In genomic region chr1:132990733-132991132, GRCm38 (mm10) we compare ENCODE assay signal across 20 mouse cellular contexts. TPM values are rescaled to one million over a fixed set of nuclear protein-coding genes. Genes with fewer than 3 reads are reported as not detected.
DNase-seq lines count a peak whose midpoint lies in the region; ATAC-seq and TF ChIP-seq lines count a peak whose summit lies in the region.
"Had no signal": no experiment of that assay in that cellular context is flagged by ENCODE, and none has a peak within 500 bp of the region (broad histone marks: within the 10 kb centered on the region; RNA-seq: fewer than 3 reads in every experiment).

No protein-coding gene starts in this region.

- in situ Hi-C loops in CH12.LX (cut with MboI; ENCODE audit: low pct_ligation_motif_present, low pct_unique_long_range_greater_than_20kb, low sequenced_read_pairs): no loop called here

- H3ac ChIP-seq in myocyte (ENCODE audit: control insufficient read depth, insufficient read length): no peak overlapping the region

- H3K79me2 ChIP-seq in CH12.LX (replicated peaks; ENCODE audit: control insufficient read depth, extremely low read depth, insufficient read depth, poor library complexity, severe bottlenecking) (peaks cover 16% of the 10 kb centered on the region), myocyte (ENCODE audit: control insufficient read depth, insufficient read depth) (no peaks in the 10 kb centered on the region)

- WGBS in heart, embryonic 12.5 days: 95% methylated on average over 3 of the region's 3 CpGs

- 0 out of 2 replicates have a peak, but pooled peaks have one; percentile 28 for TF ChIP-seq POLR2A in CH12.LX (IDR thresholded peaks at IDR 0.05; ENCODE audit: low read depth, low read length)
- TF ChIP-seq POLR2A in myocyte (IDR thresholded peaks at IDR 0.05; ENCODE audit: insufficient read length, low read depth): no peak

- no peak for TF ChIP-seq EP300 in CH12.LX (IDR thresholded peaks at IDR 0.05; ENCODE audit: low read length)

- peak; percentile 45 for DNase-seq in heart, adult 11 months
- no peak for DNase-seq in CH12.LX (ENCODE audit: extremely low read depth)
- no peak for DNase-seq in gastrocnemius, postnatal 10 days
- DNase-seq: adrenal gland, adult 2 months; adrenal gland, postnatal 10 days; adrenal gland, postnatal 25 days; B cell, adult 2 months; cerebellum, adult 11-12 months; cerebellum, adult 2 months; cerebellum, adult 9-10 months; cerebellum, postnatal 10 days; cerebellum, postnatal 25 days; forebrain, postnatal 0 days had no signal

- H3K9me3 ChIP-seq in heart, embryonic 12.5 days (replicated peaks): no peaks in the 10 kb centered on the region
- H3K9me3 ChIP-seq in CH12.LX (replicated peaks; ENCODE audit: low read length): no peaks in the 10 kb centered on the region
- H3K9me3 ChIP-seq: embryonic facial prominence, embryonic 10.5 days; embryonic facial prominence, embryonic 12.5 days; forebrain, embryonic 13.5 days; forebrain, embryonic 15.5 days had no signal

- no peak for TF ChIP-seq RAD21 in CH12.LX (IDR thresholded peaks at IDR 0.05; ENCODE audit: low read depth, low read length)

- H3K4me2 ChIP-seq in heart, embryonic 12.5 days: no peak overlapping the region
- H3K4me2 ChIP-seq in CH12.LX (ENCODE audit: insufficient read depth, low read depth, poor library complexity, severe bottlenecking) (no peak overlapping the region), myocyte (ENCODE audit: low read depth) (no peak overlapping the region)
- H3K4me2 ChIP-seq: embryonic facial prominence, embryonic 12.5 days; forebrain, embryonic 13.5 days; forebrain, embryonic 15.5 days had no signal

- H3K4me1 ChIP-seq in heart, embryonic 12.5 days (replicated peaks): peaks cover 3% of the 10 kb centered on the region; the same call in 1 of the 2 replicates
- H3K4me1 ChIP-seq in CH12.LX (ENCODE audit: control insufficient read depth in 1 of 2, insufficient read depth in 2 of 2): peaks cover 0 to 24% of the 10 kb centered on the region in 2 experiments; a peak in 2 of 4 replicates
- H3K4me1 ChIP-seq: embryonic facial prominence, embryonic 10.5 days; embryonic facial prominence, embryonic 12.5 days; forebrain, embryonic 13.5 days; forebrain, embryonic 15.5 days had no signal

- no peaks in the 10 kb centered on the region for H3K27me3 ChIP-seq in heart, embryonic 12.5 days (replicated peaks)
- no peaks in the 10 kb centered on the region for H3K27me3 ChIP-seq in CH12.LX (replicated peaks)
- no peaks in the 10 kb centered on the region for H3K27me3 ChIP-seq in myocyte (ENCODE audit: control insufficient read depth, insufficient read depth, insufficient read length)
- H3K27me3 ChIP-seq: embryonic facial prominence, embryonic 12.5 days; forebrain, embryonic 13.5 days; forebrain, embryonic 15.5 days had no signal

- dilution Hi-C loops in CH12.LX (cut with MboI; ENCODE audit: extremely low pct_ligation_motif_present, extremely low pct_unique_long_range_greater_than_20kb, low sequenced_read_pairs): no loop called here

- H3K9ac ChIP-seq in heart, embryonic 12.5 days: no peak overlapping the region
- H3K9ac ChIP-seq in CH12.LX (ENCODE audit: insufficient read depth, low read depth): no peak overlapping the region
- H3K9ac ChIP-seq: embryonic facial prominence, embryonic 12.5 days; forebrain, embryonic 13.5 days; forebrain, embryonic 15.5 days; forebrain, postnatal 0 days had no signal

- no peak overlapping the region for H3K27ac ChIP-seq in heart, embryonic 12.5 days (ENCODE audit: poor library complexity, severe bottlenecking)
- no peak overlapping the region for H3K27ac ChIP-seq in CH12.LX (ENCODE audit: insufficient read depth, low read depth)
- H3K27ac ChIP-seq: embryonic facial prominence, embryonic 10.5 days; embryonic facial prominence, embryonic 12.5 days; forebrain, embryonic 13.5 days; forebrain, embryonic 15.5 days had no signal

- no peak overlapping the region for H3K4me3 ChIP-seq in heart, embryonic 12.5 days
- H3K4me3 ChIP-seq in CH12.LX (replicated peaks in 1 of 3; ENCODE audit: low read depth in 2 of 3, low read length in 2 of 3, poor library complexity in 1 of 3) (no peak overlapping the region), myocyte (no peak overlapping the region)
- H3K4me3 ChIP-seq: embryonic facial prominence, embryonic 10.5 days; embryonic facial prominence, embryonic 12.5 days; forebrain, embryonic 13.5 days; forebrain, embryonic 15.5 days had no signal

- peaks cover 77% of the 10 kb centered on the region for H3K36me3 ChIP-seq in heart, embryonic 12.5 days
- peaks cover 81 to 87% of the 10 kb centered on the region in 2 experiments for H3K36me3 ChIP-seq in CH12.LX (replicated peaks in 1 of 2; ENCODE audit: control insufficient read depth in 1 of 2, insufficient read depth in 1 of 2, low read length in 1 of 2)
- peaks cover 54% of the 10 kb centered on the region for H3K36me3 ChIP-seq in myocyte (ENCODE audit: control insufficient read depth, insufficient read depth)

- TF ChIP-seq CTCF in CH12.LX (conservative IDR thresholded peaks at IDR 0.05 in 1 of 2, IDR thresholded peaks at IDR 0.05 in 1 of 2; ENCODE audit: low read depth in 2 of 2, low read length in 2 of 2): no peak

- no peak for ATAC-seq in heart, embryonic 12.5 days (ENCODE audit: insufficient number of reproducible peaks, low FRiP score)
- ATAC-seq: CD4-positive, CD25-positive, alpha-beta regulatory T cell, adult 4 months; forebrain, embryonic 13.5 days; forebrain, embryonic 15.5 days; forebrain, postnatal 0 days had no signal

TF ChIP-seq in CH12.LX, 34 proteins besides CTCF, POLR2A, EP300 and RAD21 (continues in another document):
- TF ChIP-seq ZMIZ1 (IDR thresholded peaks at IDR 0.05; ENCODE audit: low read depth, low read length) (no peak), ELF1 (IDR thresholded peaks at IDR 0.05; ENCODE audit: low read depth, low read length) (no peak), MAFK (IDR thresholded peaks at IDR 0.05; ENCODE audit: insufficient replicate concordance, low read length) (no peak), BHLHE40 (IDR thresholded peaks at IDR 0.05; ENCODE audit: low read depth, low read length) (no peak), ZNF384 (IDR thresholded peaks at IDR 0.05; ENCODE audit: low read depth, low read length) (no peak), HCFC1 (IDR thresholded peaks at IDR 0.05; ENCODE audit: low read depth, low read length) (no peak), KAT2A (IDR thresholded peaks at IDR 0.05; ENCODE audit: insufficient replicate concordance, low read length) (no peak), MYC (IDR thresholded peaks at IDR 0.05; ENCODE audit: low read depth, low read length) (no peak), POLR2AphosphoS2 (IDR thresholded peaks at IDR 0.05; ENCODE audit: low read depth, low read length) (no peak; the same call in 1 of the 2 replicates), USF2 (conservative IDR thresholded peaks at IDR 0.05; ENCODE audit: low read depth, low read length) (no peak), JUND (conservative IDR thresholded peaks at IDR 0.05; ENCODE audit: low read depth, low read length) (no peak), UBTF (IDR thresholded peaks at IDR 0.05; ENCODE audit: low read depth, low read length) (no peak), GABPA (IDR thresholded peaks at IDR 0.05; ENCODE audit: insufficient replicate concordance, low read depth, low read length) (no peak), NELFE (IDR thresholded peaks at IDR 0.05; ENCODE audit: low read depth, low read length) (no peak), MAZ (IDR thresholded peaks at IDR 0.05; ENCODE audit: low read depth, low read length) (no peak), E2F4 (IDR thresholded peaks at IDR 0.05; ENCODE audit: insufficient replicate concordance, low read depth, low read length) (no peak)

TF ChIP-seq in myocyte, 11 proteins besides CTCF, POLR2A, EP300 and RAD21:
- TF ChIP-seq CEBPB (IDR thresholded peaks at IDR 0.05; ENCODE audit: insufficient read depth, poor library complexity, severe bottlenecking): no peak
- TF ChIP-seq MYOG (IDR thresholded peaks at IDR 0.05; ENCODE audit: control insufficient read depth in 1 of 3, insufficient read depth in 1 of 3, insufficient read length in 2 of 3, low read depth in 2 of 3): peak in 2 of 3 experiments; percentile 60 to 62
- TF ChIP-seq TCF12 (IDR thresholded peaks at IDR 0.05; ENCODE audit: insufficient read depth, poor library complexity, severe bottlenecking): no peak
- TF ChIP-seq REST (IDR thresholded peaks at IDR 0.05; ENCODE audit: insufficient read depth, insufficient read length): no peak
- peak in 1 of 3 experiments; percentile 34 for TF ChIP-seq MYOD1 (IDR thresholded peaks at IDR 0.05; ENCODE audit: control insufficient read depth in 1 of 3, insufficient read length in 2 of 3, low read depth in 2 of 3)
- TF ChIP-seq SRF (IDR thresholded peaks at IDR 0.05; ENCODE audit: control insufficient read depth, insufficient read length, low read depth): no peak
- TF ChIP-seq TCF3 (IDR thresholded peaks at IDR 0.05; ENCODE audit: insufficient read length, low read depth): peak; percentile 35
- no peak for TF ChIP-seq USF1 (IDR thresholded peaks at IDR 0.05; ENCODE audit: low read depth)
- TF ChIP-seq POLR2AphosphoS2 (IDR thresholded peaks at IDR 0.05; ENCODE audit: insufficient read length, low read depth): no peak
- TF ChIP-seq E2F4 (IDR thresholded peaks at IDR 0.05; ENCODE audit: insufficient read depth): no peak
- TF ChIP-seq MAX (IDR thresholded peaks at IDR 0.05; ENCODE audit: low read depth): no peak

RNA-seq across cellular contexts. Expression of gene Mdm4, which starts 39.6 kb away (rescaled TPM):
- polyA plus RNA-seq in heart, embryonic 12.5 days (2016; fragmentation: Nextera tagmentation; extraction: Ambion mirVana): 31.3 and 35.5 TPM in 2 replicates
- total RNA-seq in CH12.LX (2012; rRNA removed) (84.5 and 107 TPM in 2 replicates), CH12.LX (2014; rRNA removed) (66.5 and 68.3 TPM in 2 replicates)
- polyA plus RNA-seq in CH12.LX (2012; ENCODE audit: insufficient read length, low read depth) (78.9 and 79.0 TPM in 2 replicates), myocyte (2012; fragmentation: generic; extraction: Trizol) (11.5 TPM)
- 10 to 100 TPM; 35.8 to 48.4 TPM for total RNA-seq in gastrocnemius, postnatal 10 days (2021)

RNA-seq across cellular contexts. Expression of gene Pik3c2b, which starts 54.7 kb away (rescaled TPM):
- polyA plus RNA-seq in heart, embryonic 12.5 days (2016; fragmentation: Nextera tagmentation; extraction: Ambion mirVana): 11.5 and 11.7 TPM in 2 replicates
- total RNA-seq in CH12.LX (2012; rRNA removed): 15.9 and 16.5 TPM in 2 replicates
- total RNA-seq in CH12.LX (2014; rRNA removed): 7.2 and 8.7 TPM in 2 replicates
- 9.2 and 12.0 TPM in 2 replicates for polyA plus RNA-seq in CH12.LX (2012; ENCODE audit: insufficient read length, low read depth)
- polyA plus RNA-seq in myocyte (2012; fragmentation: generic; extraction: Trizol): 1.8 TPM
- total RNA-seq in gastrocnemius, postnatal 10 days (2021): 10 to 100 TPM; 29.9 to 38.2 TPM
